Mouse (Mus musculus): ENCODE results near the gene Diaph2. TPM values are rescaled to one million over a fixed set of nuclear protein-coding genes. Genes with fewer than 3 reads are reported as not detected.
A peak's percentile ranks its signal among the peaks of the same experiment; 100 is the strongest.

Diaph2 gene
- 7.7 and 8.1 TPM in 2 replicates for polyA plus RNA-seq (2016; fragmentation: Nextera tagmentation; extraction: Ambion mirVana)

DNA sequence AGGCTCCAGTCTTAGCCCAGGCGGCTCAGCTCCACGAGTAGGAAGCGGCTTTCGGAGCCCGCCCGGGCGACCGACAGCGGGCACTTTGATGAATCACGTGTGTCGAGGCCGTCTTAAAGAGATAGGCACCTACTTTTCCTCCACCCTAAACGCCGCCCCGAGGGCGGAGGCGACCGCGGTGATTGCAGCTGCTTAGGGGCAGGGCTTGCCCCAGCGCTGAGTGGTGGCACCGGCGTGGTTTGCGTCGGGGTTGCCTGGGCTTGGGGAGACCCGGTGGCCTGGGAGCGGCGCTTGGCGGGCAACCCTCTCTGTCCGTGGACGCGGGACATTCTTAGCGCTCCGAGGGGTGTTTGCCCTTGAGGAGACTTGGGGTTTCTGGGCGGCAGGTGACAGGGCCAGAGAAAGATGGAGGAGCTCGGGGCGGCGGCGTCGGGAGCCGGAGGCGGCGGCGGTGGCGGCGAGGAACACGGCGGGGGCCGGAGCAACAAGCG is at the start of gene Diaph2:
TSS of gene Diaph2 (plus strand) at position 172 of the 491 bp plus-strand sequence.
- 11% methylated on average over 48 of the region's 49 CpGs for WGBS
- Histone ChIP-seq H3K9me3 (no peaks in the 10 kb centered on the region), H3K27ac (0 out of 2 replicates have a peak within 1 kb of the TSS, but pooled peaks have one; percentile 50), H3K4me2 (replicated peaks) (peak within 1 kb of the TSS; percentile 45), H3K27me3 (no peaks in the 10 kb centered on the region), H3K4me3 (peak within 1 kb of the TSS; percentile 49), H3K36me3 (no peaks in the 10 kb centered on the region), H3K4me1 (no peaks in the 10 kb centered on the region), H3K9ac (peak within 1 kb of the TSS; percentile 47)
- peak; percentile 86 for ATAC-seq (ENCODE audit: insufficient number of reproducible peaks, insufficient read depth, low FRiP score, low TSS enrichment)

DNA sequence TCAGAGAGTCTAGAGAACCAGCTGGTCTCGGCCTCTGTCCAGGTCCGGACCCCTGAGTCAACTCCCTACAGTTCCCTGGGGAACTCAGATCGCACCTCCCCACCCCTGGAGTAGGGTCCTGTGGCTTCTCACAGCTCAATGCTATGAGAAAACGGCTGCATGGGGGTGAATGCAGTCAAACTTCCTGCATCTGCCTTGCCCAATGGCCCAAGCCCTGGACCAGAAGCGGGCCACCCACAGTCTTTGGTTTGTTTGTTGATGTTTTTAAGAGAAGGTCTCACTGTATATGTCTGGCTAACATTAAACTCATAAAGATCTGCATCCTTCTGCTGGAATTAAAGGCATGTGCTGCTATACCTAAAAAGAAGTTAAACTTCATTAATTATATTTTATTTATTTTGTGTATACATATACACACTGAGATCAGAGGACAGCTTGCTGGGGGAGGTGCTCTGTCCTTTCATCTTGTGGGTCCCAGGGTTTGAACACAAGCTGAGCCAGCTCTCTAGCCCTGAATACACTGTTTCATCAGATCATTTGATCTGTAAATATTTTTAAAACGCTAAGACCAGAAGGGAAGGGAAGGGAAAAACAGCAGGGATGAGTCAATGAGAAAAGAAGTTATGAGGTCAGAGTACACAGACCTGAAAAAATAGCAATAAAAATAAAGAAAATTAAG is 47.8 kb upstream of the Diaph2 start:
- H3K4me1 ChIP-seq = no peaks in the 10 kb centered on the region
- no peak overlapping the region for H3K4me3 ChIP-seq
- H3K9me3 ChIP-seq = no peaks in the 10 kb centered on the region
- H3K36me3 ChIP-seq = no peaks in the 10 kb centered on the region
- no peaks in the 10 kb centered on the region for H3K27me3 ChIP-seq
- no peak overlapping the region for H3K9ac ChIP-seq
- H3K4me2 ChIP-seq (replicated peaks) = no peak overlapping the region
- no peak overlapping the region for H3K27ac ChIP-seq
- WGBS = 51% methylated on average over 6 of the region's 6 CpGs
- ATAC-seq (ENCODE audit: insufficient number of reproducible peaks, insufficient read depth, low FRiP score, low TSS enrichment) = no peak

DNA sequence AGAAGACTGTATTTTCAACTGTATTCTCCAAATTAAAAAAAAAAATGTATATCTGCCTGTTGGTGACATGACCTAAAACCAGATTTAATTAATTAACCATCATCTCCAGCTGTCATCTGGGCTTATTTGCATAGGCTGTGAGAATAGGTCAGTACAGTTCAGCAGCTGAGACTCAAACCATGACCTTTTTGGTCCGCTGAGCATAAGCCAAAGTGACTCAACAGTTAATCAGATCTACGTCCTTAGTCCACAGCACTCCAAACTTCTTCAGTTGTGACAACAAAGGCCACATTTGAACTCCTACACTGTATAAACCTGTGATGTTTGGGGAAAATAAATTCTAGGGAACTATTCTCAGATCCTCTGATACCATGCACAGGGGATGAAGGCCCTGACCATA is 39.9 kb upstream of the Diaph2 start:
- H3K4me1 ChIP-seq = no peaks in the 10 kb centered on the region
- no peak overlapping the region for H3K4me2 ChIP-seq (replicated peaks)
- no peaks in the 10 kb centered on the region for H3K36me3 ChIP-seq
- H3K9ac ChIP-seq = no peak overlapping the region
- 72% methylated on average over 2 of the region's 2 CpGs for WGBS
- no peaks in the 10 kb centered on the region for H3K27me3 ChIP-seq
- ATAC-seq (ENCODE audit: insufficient number of reproducible peaks, insufficient read depth, low FRiP score, low TSS enrichment) = no peak
- H3K9me3 ChIP-seq = no peaks in the 10 kb centered on the region
- H3K4me3 ChIP-seq = no peak overlapping the region
- no peak overlapping the region for H3K27ac ChIP-seq

DNA sequence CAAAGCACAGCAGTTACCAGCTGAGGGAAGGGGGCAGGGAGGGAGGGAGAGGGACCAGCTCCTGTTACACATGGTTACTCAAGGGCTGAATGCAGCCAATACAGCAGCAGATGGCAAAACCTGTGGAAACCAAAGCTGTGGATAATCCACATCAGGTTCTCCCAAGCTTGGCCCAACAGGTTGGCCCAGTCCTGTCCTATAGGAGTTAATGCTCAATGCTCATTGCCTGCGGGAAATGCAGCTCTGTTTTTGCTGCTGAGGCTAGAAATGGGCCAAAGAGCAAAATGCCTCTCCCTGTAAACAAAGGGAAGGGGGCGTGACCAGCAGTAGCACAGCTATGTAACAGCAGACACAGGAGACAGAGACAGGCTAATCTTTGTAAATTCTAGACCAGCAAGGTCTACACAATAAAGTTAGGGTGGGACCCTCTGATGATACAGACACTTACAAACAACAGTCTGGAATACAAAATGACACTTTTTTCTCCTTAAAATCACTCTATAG is 20.8 kb upstream of the Diaph2 start:
- H3K36me3 ChIP-seq = no peaks in the 10 kb centered on the region
- WGBS = 45% methylated on average over 2 of the region's 2 CpGs
- no peak for ATAC-seq (ENCODE audit: insufficient number of reproducible peaks, insufficient read depth, low FRiP score, low TSS enrichment)
- H3K4me2 ChIP-seq (replicated peaks) = no peak overlapping the region
- H3K9me3 ChIP-seq = no peaks in the 10 kb centered on the region
- no peaks in the 10 kb centered on the region for H3K27me3 ChIP-seq
- H3K4me1 ChIP-seq = no peaks in the 10 kb centered on the region
- H3K27ac ChIP-seq = no peak overlapping the region
- H3K9ac ChIP-seq = no peak overlapping the region
- H3K4me3 ChIP-seq = no peak overlapping the region

DNA sequence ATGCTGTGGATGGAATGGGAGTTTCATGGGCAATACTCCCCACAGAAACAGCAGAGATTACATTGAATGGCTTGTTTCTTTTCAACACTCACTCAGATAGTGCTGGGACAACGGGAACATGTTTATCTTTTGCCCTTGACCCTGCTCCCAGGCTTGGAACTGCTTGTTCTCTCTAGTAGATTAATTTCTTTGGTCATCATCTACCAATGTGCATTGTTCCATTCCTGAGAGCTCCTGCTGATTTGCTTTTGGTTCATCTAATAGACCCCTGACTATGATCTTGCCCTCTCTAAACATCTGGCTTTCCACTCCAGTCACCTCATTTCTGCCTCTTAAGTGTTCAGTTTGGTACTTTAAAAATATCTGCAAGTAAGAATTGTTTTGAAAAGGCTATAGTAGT is 13.0 kb upstream of the Diaph2 start:
- no peaks in the 10 kb centered on the region for H3K9me3 ChIP-seq

DNA sequence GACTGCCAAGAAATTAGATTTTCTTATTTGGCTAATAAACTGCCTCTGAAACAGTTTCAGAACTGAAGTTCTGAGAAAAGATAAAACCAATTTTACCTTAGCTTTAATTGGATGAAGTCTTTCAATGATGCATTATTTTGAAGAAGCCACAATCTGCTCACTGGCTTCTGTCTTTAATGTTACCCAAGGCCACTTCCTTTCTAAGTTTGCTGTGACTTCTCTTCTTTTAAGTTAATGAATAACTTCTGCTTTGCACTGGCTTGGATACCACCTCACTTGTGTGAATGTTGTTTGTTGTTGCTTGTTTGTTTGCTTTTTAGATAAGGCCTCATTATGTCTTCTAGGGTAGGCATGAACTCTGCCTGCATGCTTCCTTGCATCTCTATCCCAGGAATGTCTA is 10.3 kb upstream of the Diaph2 start:
- Histone ChIP-seq H3K36me3 (no peaks in the 10 kb centered on the region), H3K4me3 (no peak overlapping the region)
- no peak for ATAC-seq (ENCODE audit: insufficient number of reproducible peaks, insufficient read depth, low FRiP score, low TSS enrichment)

More for the DNA sequence above, 13.0 kb upstream of the Diaph2 start:
- Histone ChIP-seq H3K4me2 (replicated peaks) (no peak overlapping the region), H3K4me3 (no peak overlapping the region), H3K4me1 (no peaks in the 10 kb centered on the region), H3K27ac (no peak overlapping the region), H3K27me3 (no peaks in the 10 kb centered on the region), H3K9ac (no peak overlapping the region), H3K36me3 (no peaks in the 10 kb centered on the region)
- ATAC-seq (ENCODE audit: insufficient number of reproducible peaks, insufficient read depth, low FRiP score, low TSS enrichment) = no peak
- WGBS = 65% methylated on average over 1 of the region's 1 CpGs

DNA sequence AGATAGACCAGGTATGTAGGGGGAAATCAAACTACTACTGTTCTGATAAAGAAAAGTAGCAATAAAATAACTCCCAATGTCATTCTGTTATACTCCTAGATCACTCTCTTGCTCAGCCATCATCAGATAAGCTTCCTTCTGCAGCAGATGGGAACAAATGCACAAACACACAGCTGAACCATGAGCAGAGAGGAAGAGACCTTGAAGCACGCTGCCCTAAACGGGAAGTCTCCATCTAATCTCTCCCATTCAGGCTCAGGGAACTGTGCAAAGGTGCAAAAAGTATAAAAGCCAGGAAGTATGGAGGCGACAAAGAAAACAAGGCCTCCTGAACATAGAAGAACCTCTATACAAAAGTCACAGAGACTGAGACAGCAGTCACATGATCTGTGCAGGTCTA is 6.6 kb upstream of the Diaph2 start:
- 83% methylated on average over 3 of the region's 3 CpGs for WGBS
- no peak overlapping the region for H3K27ac ChIP-seq
- no peak overlapping the region for H3K9ac ChIP-seq
- no peaks in the 10 kb centered on the region for H3K27me3 ChIP-seq
- H3K4me2 ChIP-seq (replicated peaks) = no peak overlapping the region
- no peak for ATAC-seq (ENCODE audit: insufficient number of reproducible peaks, insufficient read depth, low FRiP score, low TSS enrichment)
- H3K36me3 ChIP-seq = no peaks in the 10 kb centered on the region
- H3K4me3 ChIP-seq = no peak overlapping the region
- no peaks in the 10 kb centered on the region for H3K4me1 ChIP-seq
- H3K9me3 ChIP-seq = no peaks in the 10 kb centered on the region

More for the DNA sequence above, 10.3 kb upstream of the Diaph2 start:
- Histone ChIP-seq H3K27ac (no peak overlapping the region), H3K4me2 (replicated peaks) (no peak overlapping the region), H3K9me3 (no peaks in the 10 kb centered on the region), H3K4me1 (no peaks in the 10 kb centered on the region), H3K27me3 (no peaks in the 10 kb centered on the region), H3K9ac (no peak overlapping the region)

DNA sequence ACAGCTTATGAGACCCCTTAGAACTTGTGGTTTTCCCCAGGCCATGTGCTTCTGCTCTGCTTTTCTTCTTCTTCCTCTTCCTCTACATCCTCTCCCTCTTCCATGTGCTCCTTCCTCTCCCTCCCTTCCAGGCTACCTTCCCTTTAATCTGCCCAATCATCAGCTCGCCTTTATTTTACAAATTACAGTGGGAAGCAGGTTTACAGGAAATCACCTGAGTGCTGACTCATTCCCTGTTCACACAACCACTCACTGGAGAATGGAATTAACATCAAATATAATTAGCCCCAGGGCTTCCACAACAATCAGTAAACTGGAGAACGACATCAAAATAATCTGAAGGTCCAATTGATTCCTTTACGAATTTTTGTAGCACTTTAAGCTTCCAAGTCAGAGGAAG is 3.6 kb upstream of the Diaph2 start:
- H3K4me1 ChIP-seq = no peaks in the 10 kb centered on the region
- WGBS = 54% methylated on average over 3 of the region's 3 CpGs
- no peak overlapping the region for H3K4me2 ChIP-seq (replicated peaks)
- H3K27me3 ChIP-seq = no peaks in the 10 kb centered on the region
- no peak overlapping the region for H3K9ac ChIP-seq
- no peak overlapping the region for H3K4me3 ChIP-seq
- H3K36me3 ChIP-seq = no peaks in the 10 kb centered on the region
- H3K27ac ChIP-seq = no peak overlapping the region
- no peaks in the 10 kb centered on the region for H3K9me3 ChIP-seq
- ATAC-seq (ENCODE audit: insufficient number of reproducible peaks, insufficient read depth, low FRiP score, low TSS enrichment) = no peak

DNA sequence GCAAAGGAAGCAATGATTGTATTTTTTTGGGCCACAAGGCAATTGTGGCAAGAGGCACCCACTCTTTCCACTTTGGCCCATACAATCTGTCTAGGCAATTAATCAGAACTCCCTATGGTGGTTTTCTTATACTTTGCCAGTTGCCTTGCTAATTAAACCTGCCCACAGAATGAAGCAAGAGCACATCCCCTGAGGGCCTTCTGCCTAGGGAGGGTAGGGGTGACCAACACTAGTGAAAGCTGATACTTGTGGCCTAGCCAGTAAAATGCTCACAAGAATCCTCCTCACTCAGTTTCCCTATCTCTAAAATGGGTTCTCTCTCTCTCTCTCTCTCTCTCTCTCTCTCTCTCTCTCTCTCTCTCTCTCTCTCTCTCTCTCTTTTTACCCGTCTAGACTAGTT is 440 bp upstream of the Diaph2 start:
- 18% methylated on average over 1 of the region's 1 CpGs for WGBS
- H3K9me3 ChIP-seq = no peaks in the 10 kb centered on the region
- H3K27ac ChIP-seq = no peak overlapping the region
- no peaks in the 10 kb centered on the region for H3K4me1 ChIP-seq
- no peak for ATAC-seq (ENCODE audit: insufficient number of reproducible peaks, insufficient read depth, low FRiP score, low TSS enrichment)
- peak overlapping the region; percentile 45 for H3K4me2 ChIP-seq (replicated peaks)
- no peak overlapping the region for H3K9ac ChIP-seq
- H3K36me3 ChIP-seq = no peaks in the 10 kb centered on the region
- H3K4me3 ChIP-seq = peak overlapping the region; percentile 49
- no peaks in the 10 kb centered on the region for H3K27me3 ChIP-seq

DNA sequence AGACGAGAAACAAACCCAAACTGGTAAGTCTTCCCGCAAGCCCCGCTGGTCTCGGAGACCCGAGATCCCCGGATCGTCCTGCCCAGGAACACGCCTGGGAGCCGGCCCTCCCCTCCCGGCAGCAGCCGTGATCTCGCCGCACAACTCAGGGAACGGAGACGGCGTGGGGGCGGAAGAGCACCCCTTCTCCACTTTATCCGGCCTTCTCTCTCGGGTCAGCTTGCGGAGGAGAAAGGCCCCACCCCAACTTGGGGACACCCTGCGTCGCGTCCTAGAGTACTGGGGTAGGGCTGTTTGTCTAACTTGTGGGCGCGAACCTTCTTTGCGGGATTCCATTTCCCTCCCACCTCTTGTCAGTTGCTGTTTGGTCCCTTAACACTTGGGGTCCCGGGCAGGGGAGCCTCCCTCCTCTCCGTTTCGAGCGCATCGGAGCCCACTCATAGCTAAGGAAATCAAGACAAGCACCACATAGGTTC is 590 bp downstream of the Diaph2 start:
- ATAC-seq (ENCODE audit: insufficient number of reproducible peaks, insufficient read depth, low FRiP score, low TSS enrichment) = peak; percentile 56; the same call in 1 of the 2 replicates
- Histone ChIP-seq H3K27me3 (no peaks in the 10 kb centered on the region), H3K4me3 (peak overlapping the region; percentile 49), H3K4me2 (replicated peaks) (peak overlapping the region; percentile 45), H3K36me3 (no peaks in the 10 kb centered on the region), H3K9me3 (no peaks in the 10 kb centered on the region), H3K9ac (peak overlapping the region; percentile 47), H3K4me1 (no peaks in the 10 kb centered on the region), H3K27ac (0 out of 2 replicates have a peak overlapping the region, but pooled peaks have one; percentile 50)
- 22% methylated on average over 29 of the region's 31 CpGs for WGBS

DNA sequence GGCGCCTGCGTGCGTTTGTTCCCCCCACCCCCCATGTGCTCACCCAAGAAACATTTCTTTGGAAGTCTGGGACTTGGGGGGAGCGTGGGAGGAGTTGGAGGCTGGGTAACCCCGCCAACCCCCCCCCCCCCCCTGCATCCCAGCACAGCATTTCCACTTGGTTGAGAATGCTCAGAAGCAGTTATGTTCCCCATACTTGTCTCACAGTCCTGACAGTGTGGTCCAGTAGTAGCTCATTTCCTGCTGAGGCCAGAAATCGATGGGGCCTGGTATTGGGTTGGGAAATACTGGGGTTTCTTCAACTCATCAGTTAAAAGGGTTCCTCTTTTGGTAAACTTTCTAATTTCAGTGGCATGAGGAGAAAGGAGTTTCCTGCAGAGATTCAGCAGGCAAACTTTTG is 1.1 kb downstream of the Diaph2 start:
- Histone ChIP-seq H3K4me1 (no peaks in the 10 kb centered on the region), H3K9me3 (no peaks in the 10 kb centered on the region), H3K27ac (no peak overlapping the region), H3K9ac (peak overlapping the region; percentile 47; the same call in 1 of the 2 replicates), H3K36me3 (no peaks in the 10 kb centered on the region), H3K27me3 (no peaks in the 10 kb centered on the region), H3K4me3 (peak overlapping the region; percentile 49), H3K4me2 (replicated peaks) (peak overlapping the region; percentile 45)
- 24% methylated on average over 5 of the region's 6 CpGs for WGBS
- ATAC-seq (ENCODE audit: insufficient number of reproducible peaks, insufficient read depth, low FRiP score, low TSS enrichment) = 0 out of 2 replicates have a peak, but pooled peaks have one; percentile 41

DNA sequence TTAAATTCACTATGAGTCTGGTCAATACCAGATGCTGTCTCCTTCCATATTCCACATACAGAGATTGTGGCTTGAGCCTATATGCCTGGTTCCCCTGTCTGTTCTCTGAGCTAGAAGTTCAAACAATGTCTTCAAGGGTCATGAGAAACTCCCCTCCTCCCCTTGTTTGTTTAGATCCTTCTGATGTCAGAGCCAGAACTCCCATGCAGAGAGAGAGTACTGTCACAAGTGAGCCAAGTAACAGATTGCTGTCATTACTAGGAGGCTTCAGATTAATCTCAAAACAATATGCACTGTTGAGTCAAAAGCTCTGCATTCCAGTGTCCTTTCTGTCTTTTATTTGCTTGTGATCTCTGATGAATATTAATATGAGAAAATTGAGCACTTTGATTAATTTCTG is 7.1 kb downstream of the Diaph2 start:
- Histone ChIP-seq H3K27me3 (no peaks in the 10 kb centered on the region), H3K4me1 (no peaks in the 10 kb centered on the region), H3K4me3 (no peak overlapping the region), H3K27ac (no peak overlapping the region), H3K4me2 (replicated peaks) (no peak overlapping the region), H3K9ac (no peak overlapping the region), H3K9me3 (no peaks in the 10 kb centered on the region), H3K36me3 (no peaks in the 10 kb centered on the region)
- ATAC-seq (ENCODE audit: insufficient number of reproducible peaks, insufficient read depth, low FRiP score, low TSS enrichment) = no peak
